Mouse (Mus musculus): ENCODE measurements at regions not wholly inside any gene's neighbourhood (a gene's known extent, or its start where the extent isn't known, plus 50 kb on each side); places are given as distances from the start of the nearest gene placed in this dataset.

GRCm38 (mm10) chr2:137598136-137598535, 481.7 kb upstream of the Jag1 start:
- TF ChIP-seq POLR2A (IDR thresholded peaks at IDR 0.05; ENCODE audit: borderline replicate concordance, low read depth, low read length) (no peak), CTCF (IDR thresholded peaks at IDR 0.05; ENCODE audit: low read depth, low read length) (no peak)
